Mouse (Mus musculus) liver, postnatal 0 days (tissue): Measurements from ENCODE around the gene Adamts16. TPM values are rescaled to one million over a fixed set of nuclear protein-coding genes. Genes with fewer than 3 reads are reported as not detected.

ENCODE experiments used
- ATAC-seq: fragments of 200-750 bp; cut with Nextera tagmentation; 2 replicates; pipeline ENCODE4 v1.8.0; 2017; ENCODE audit warnings: mild to moderate bottlenecking, moderate library complexity
- DNase-seq: peaks from one replicate; pipeline ENCODE4 v3.0.0-alpha.2; 2016
- H3K27ac ChIP-seq: fragments of 300-500 bp; sonication (generic); 2 replicates; pipeline ENCODE4 v1.5.1; 2014; ENCODE audit warnings: antibody characterized with exemption, moderate library complexity, mild to moderate bottlenecking, low read depth
- H3K27me3 ChIP-seq: fragments of 300-500 bp; sonication (generic); 2 replicates; pipeline ENCODE4 v1.6.1; 2014; ENCODE audit warnings: low read length, control low read depth, mixed read lengths; ENCODE audit not compliant: insufficient read depth
- H3K36me3 ChIP-seq: fragments of 300-500 bp; sonication (generic); replicated peaks from 2 replicates; pipeline ENCODE4 v1.6.1; 2014; ENCODE audit warnings: mild to moderate bottlenecking, control low read depth, low read length, moderate library complexity, mixed read lengths; ENCODE audit not compliant: insufficient read depth
- H3K4me1 ChIP-seq: fragments of 300-500 bp; sonication (generic); 2 replicates; pipeline ENCODE4 v1.6.1; 2014; ENCODE audit warnings: antibody characterized with exemption, mild to moderate bottlenecking, control low read depth; ENCODE audit not compliant: insufficient read depth
- H3K4me2 ChIP-seq: fragments of 300-500 bp; sonication (generic); 2 replicates; pipeline ENCODE4 v1.6.1; 2014; ENCODE audit warnings: low read depth, mild to moderate bottlenecking, low read length, moderate library complexity, mixed read lengths
- H3K4me3 ChIP-seq: fragments of 300-500 bp; sonication (generic); 2 replicates; pipeline ENCODE4 v1.5.1; 2014; ENCODE audit warnings: low read depth, low read length
- H3K9ac ChIP-seq: fragments of 300-500 bp; sonication (generic); replicated peaks from 2 replicates; pipeline ENCODE4 v1.6.1; 2014; ENCODE audit warnings: mild to moderate bottlenecking, moderate library complexity
- H3K9me3 ChIP-seq: fragments of 300-500 bp; sonication (generic); 2 replicates; pipeline ENCODE4 v1.6.1; 2016; ENCODE audit warnings: mild to moderate bottlenecking, control low read depth, low read length, mixed read lengths
- CTCF ChIP-seq: sonication (generic); IDR thresholded peaks from 2 replicates; pipeline ENCODE4 v1.5.1; 2016; ENCODE audit warnings: antibody characterized with exemption, low read depth
- EP300 ChIP-seq: IDR thresholded peaks from 2 replicates; pipeline ENCODE4 v1.6.1; 2016; ENCODE audit warnings: antibody characterized with exemption, low read depth, mild to moderate bottlenecking
- WGBS: fragments of 180-500 bp; shearing (Covaris S2); extraction: QIAGEN DNeasy Blood & Tissue Kit; methylation state at CpG from one replicate; pipeline ENCODE4 v1.1.7; 2014; ENCODE audit not compliant: insufficient replicate concordance; 5-methylcytosine and 5-hydroxymethylcytosine counted together
- polyA plus RNA-seq: library from polyadenylated mRNA; unstranded; fragments of >200 nt; fragmentation: Nextera tagmentation; extraction: Ambion mirVana; gene quantifications from 2 replicates; pipeline ENCODE4 v1.2.1, GENCODE M21; 2015

Adamts16 gene
- polyA plus RNA-seq, 1 experiment from 2014 or later, result 0.23 TPM

DNA sequence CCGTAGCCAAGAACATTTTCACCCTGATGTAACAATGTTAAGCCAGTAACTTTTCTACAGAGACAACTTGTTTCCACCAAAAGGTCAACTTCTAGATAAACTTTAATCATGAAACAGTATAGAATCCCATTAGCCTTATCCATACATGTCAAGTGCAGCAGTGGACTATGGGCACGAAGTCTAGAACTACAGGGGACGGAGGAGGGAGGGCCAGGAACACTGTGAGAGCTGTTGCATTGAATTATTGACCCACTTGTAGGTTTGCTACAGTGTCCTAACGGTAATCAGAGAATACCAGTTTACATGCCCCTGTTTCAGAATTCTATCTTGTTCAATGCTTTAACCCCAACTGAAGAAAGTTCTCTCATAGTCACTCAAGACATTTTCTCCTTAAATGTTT is 48.0 kb downstream of the Adamts16 start:
- WGBS, result 73% methylated on average over 4 of the region's 4 CpGs
- H3K27me3 ChIP-seq, result no peaks in the 10 kb centered on the region

DNA sequence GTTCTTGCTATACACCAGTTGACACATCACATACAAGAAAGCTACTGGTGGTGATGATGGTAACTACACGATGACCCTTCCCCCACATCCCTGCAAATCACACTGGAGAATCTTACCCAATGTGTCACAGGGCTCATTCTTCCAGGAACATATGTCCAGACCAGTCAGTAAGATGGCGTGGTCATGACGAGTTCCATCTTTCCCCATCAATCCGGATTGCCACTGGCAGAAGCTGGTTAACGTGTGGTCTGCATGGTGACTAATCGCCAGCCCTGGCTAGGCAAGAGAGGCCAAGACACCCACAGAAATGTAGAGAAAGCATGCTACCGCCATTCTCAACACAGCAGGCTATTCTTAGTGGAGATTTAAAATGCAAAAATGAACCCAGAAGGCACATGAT is 48.7 kb downstream of the Adamts16 start:
- TF ChIP-seq CTCF, result no peak
- H3K4me2 ChIP-seq, result no peak overlapping the region
- H3K36me3 ChIP-seq, result no peaks in the 10 kb centered on the region
- no peak overlapping the region for H3K4me3 ChIP-seq
- ATAC-seq, result no peak
- DNase-seq, result no peak
- no peaks in the 10 kb centered on the region for H3K9me3 ChIP-seq
- 78% methylated on average over 7 of the region's 7 CpGs for WGBS
- no peak overlapping the region for H3K27ac ChIP-seq
- no peak overlapping the region for H3K9ac ChIP-seq
- H3K27me3 ChIP-seq, result no peaks in the 10 kb centered on the region
- H3K4me1 ChIP-seq, result no peaks in the 10 kb centered on the region

More for the DNA sequence above, 48.0 kb downstream of the Adamts16 start:
- Histone ChIP-seq H3K4me2 (no peak overlapping the region), H3K4me1 (no peaks in the 10 kb centered on the region), H3K9me3 (no peaks in the 10 kb centered on the region), H3K4me3 (no peak overlapping the region), H3K9ac (no peak overlapping the region), H3K27ac (no peak overlapping the region), H3K36me3 (no peaks in the 10 kb centered on the region)
- DNase-seq (no peak), ATAC-seq (no peak)
- TF ChIP-seq CTCF, result no peak
- no peak for TF ChIP-seq EP300

DNA sequence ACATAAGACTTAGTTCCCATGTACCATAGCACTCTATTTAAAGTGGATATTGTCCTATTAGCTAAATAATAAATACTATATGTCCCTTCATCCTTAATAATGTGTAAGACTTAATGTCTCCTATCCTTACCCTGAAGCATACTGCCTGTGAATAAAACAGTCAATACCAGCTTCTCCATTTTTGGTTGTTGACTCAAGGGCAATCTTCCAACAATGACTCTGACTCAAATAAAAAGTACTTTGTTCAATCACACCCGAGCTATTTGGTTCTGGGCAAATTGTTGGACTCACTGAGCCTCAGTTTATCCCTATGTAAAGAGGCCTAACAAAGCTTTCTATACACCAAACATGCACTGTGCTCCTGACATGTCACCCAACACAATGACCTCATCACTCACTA is 51.8 kb downstream of the Adamts16 start:
- H3K27me3 ChIP-seq, result no peaks in the 10 kb centered on the region
- ATAC-seq, result no peak

DNA sequence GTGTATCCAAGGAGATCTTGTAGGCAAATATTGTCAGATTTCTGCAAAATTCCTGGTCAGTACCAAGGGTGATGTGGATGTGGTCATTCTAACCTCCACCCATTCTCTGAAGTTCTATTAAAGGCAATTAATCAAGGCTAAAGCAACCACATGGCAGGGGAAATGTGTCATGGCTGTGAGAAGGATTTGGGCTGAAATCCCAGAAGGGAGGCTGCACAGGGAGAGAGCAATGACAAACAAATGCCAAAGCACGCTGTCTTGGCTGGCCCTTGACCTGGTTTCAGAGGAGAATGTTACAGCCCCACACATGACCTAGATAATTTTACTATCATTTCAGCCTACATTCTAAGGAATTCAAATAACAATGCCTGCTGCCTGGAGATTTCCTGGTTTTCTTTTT is 52.6 kb downstream of the Adamts16 start:
- no peak for DNase-seq
- Histone ChIP-seq H3K9me3 (no peaks in the 10 kb centered on the region), H3K9ac (no peak overlapping the region), H3K4me3 (no peak overlapping the region), H3K27ac (no peak overlapping the region), H3K36me3 (no peaks in the 10 kb centered on the region), H3K27me3 (no peaks in the 10 kb centered on the region), H3K4me2 (no peak overlapping the region), H3K4me1 (no peaks in the 10 kb centered on the region)
- no peak for ATAC-seq
- TF ChIP-seq CTCF, result no peak
- TF ChIP-seq EP300, result no peak
- WGBS, result 47% methylated on average over 1 of the region's 1 CpGs

More for the DNA sequence above, 51.8 kb downstream of the Adamts16 start:
- no peak overlapping the region for H3K9ac ChIP-seq
- no peaks in the 10 kb centered on the region for H3K9me3 ChIP-seq
- H3K36me3 ChIP-seq, result no peaks in the 10 kb centered on the region
- TF ChIP-seq CTCF, result no peak
- no peak for TF ChIP-seq EP300
- WGBS, result 42% methylated on average over 1 of the region's 1 CpGs
- H3K4me1 ChIP-seq, result no peaks in the 10 kb centered on the region
- no peak for DNase-seq
- H3K4me2 ChIP-seq, result no peak overlapping the region
- no peak overlapping the region for H3K4me3 ChIP-seq
- no peak overlapping the region for H3K27ac ChIP-seq

DNA sequence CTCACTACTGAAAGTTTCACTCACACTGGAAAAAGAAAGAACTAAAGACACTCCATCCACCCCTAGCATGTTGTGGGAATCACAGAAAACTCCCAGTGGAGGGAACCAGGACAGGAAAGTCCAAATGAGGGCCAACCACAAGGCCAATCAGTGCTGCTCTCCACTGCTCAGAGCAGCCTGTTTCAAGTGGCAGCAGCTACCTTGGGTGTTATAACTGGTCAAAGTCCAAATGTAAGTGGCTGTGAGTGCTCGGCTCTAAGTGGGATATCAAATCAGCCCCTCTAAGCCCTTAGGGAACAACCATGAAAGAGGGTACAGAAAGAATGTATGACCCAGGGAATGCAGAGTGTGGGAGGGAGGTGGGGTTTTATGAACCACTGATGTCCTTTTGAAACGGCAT is 56.5 kb downstream of the Adamts16 start:
- H3K9me3 ChIP-seq, result no peaks in the 10 kb centered on the region
- no peaks in the 10 kb centered on the region for H3K36me3 ChIP-seq
- no peak overlapping the region for H3K4me2 ChIP-seq
- no peak for DNase-seq
- WGBS, result 72% methylated on average over 2 of the region's 2 CpGs
- ATAC-seq, result no peak
- no peak overlapping the region for H3K27ac ChIP-seq
- H3K9ac ChIP-seq, result no peak overlapping the region
- H3K4me3 ChIP-seq, result no peak overlapping the region
- TF ChIP-seq CTCF, result no peak
- TF ChIP-seq EP300, result no peak
- H3K27me3 ChIP-seq, result no peaks in the 10 kb centered on the region
- no peaks in the 10 kb centered on the region for H3K4me1 ChIP-seq

DNA sequence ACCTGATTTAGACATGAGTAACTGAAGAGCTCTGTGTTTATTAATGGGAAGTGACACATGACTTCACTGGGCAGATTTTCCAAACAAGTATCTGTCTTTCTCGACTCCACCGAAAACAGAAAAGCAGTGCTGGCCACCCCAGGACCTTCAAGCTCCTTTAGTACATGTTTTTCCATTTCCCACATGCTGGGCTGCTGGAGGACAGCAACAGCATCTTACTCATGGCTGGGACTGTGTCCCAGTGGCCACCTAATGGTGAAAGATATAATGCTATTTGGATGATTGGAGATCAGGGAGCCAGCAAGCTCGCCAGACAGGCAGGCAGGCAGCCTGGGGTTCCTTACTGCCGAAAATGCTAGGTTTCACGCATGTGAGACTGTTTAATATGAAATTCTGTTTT is 57.5 kb downstream of the Adamts16 start:
- Histone ChIP-seq H3K9me3 (no peaks in the 10 kb centered on the region), H3K36me3 (no peaks in the 10 kb centered on the region), H3K4me3 (no peak overlapping the region), H3K4me1 (no peaks in the 10 kb centered on the region), H3K27me3 (no peaks in the 10 kb centered on the region), H3K9ac (no peak overlapping the region), H3K4me2 (no peak overlapping the region), H3K27ac (no peak overlapping the region)
- WGBS, result 64% methylated on average over 5 of the region's 5 CpGs
- no peak for TF ChIP-seq CTCF
- TF ChIP-seq EP300, result no peak
- ATAC-seq (no peak), DNase-seq (no peak)

DNA sequence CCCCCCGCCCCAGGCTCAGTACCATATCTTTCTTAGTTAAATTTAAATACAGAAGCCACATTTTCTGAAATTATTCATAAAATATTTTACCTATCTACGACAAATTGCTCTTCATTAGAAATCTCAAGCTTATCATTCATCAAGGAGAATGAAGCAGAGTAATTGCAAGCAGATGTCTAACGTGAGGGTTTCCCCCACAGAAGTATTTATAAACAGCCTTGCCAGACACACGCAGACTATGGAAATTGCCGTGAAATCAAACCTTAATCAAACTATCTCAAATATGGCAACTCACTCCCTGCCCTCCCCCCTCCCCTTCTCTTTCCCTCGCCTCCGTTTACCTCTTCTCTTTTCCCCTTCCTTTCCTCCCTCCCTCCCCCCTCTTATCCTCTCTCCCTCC is 61.8 kb downstream of the Adamts16 start:
- H3K9ac ChIP-seq, result no peak overlapping the region
- TF ChIP-seq CTCF (no peak), EP300 (no peak)

More for the DNA sequence above, 61.8 kb downstream of the Adamts16 start:
- Histone ChIP-seq H3K4me3 (no peak overlapping the region), H3K4me2 (no peak overlapping the region), H3K36me3 (no peaks in the 10 kb centered on the region), H3K9me3 (no peaks in the 10 kb centered on the region), H3K27ac (no peak overlapping the region), H3K27me3 (no peaks in the 10 kb centered on the region), H3K4me1 (no peaks in the 10 kb centered on the region)
- DNase-seq (no peak), ATAC-seq (no peak)
- 66% methylated on average over 7 of the region's 7 CpGs for WGBS
